Comparison of ENCODE assay signal across 12 mouse cellular contexts in the genomic region with DNA sequence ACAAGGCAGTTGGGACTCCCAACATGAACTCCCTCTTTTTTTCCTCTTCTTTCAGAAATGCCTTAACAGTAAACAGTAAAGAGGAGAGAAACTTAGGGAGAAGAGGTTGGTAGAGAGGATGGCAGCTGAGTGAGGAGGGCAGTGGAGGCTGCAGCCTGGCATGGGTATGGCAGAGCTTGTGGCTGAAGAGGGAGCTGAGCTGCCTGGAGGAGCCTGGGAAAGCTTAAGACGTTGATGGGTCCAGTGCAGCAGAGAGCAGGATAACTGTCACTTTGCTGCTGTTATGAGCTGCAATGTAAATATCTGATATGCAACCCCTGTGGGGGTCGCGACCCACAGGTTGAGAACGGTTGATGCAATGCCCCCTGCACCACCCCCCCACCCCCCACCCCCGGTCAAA. TPM values are rescaled to one million over a fixed set of nuclear protein-coding genes. Genes with fewer than 3 reads are reported as not detected.
DNase-seq lines count a peak whose midpoint lies in the region; ATAC-seq and TF ChIP-seq lines count a peak whose summit lies in the region.
"Had no signal": no experiment of that assay in that cellular context is flagged by ENCODE, and none has a peak within 500 bp of the region (broad histone marks: within the 10 kb centered on the region; RNA-seq: fewer than 3 reads in every experiment).

No protein-coding gene starts in this region.

- H3K27ac ChIP-seq in heart, embryonic 15.5 days: peak overlapping the region; percentile 41
- H3K27ac ChIP-seq in heart, adult 2 months: no peak overlapping the region
- H3K27ac ChIP-seq in midbrain, embryonic 11.5 days (ENCODE audit: low read depth, low read length): no peak overlapping the region
- H3K27ac ChIP-seq in midbrain, embryonic 16.5 days (ENCODE audit: low read length): no peak overlapping the region; the same call in 1 of the 2 replicates
- peak overlapping the region; percentile 82 for H3K27ac ChIP-seq in limb, embryonic 12.5 days
- H3K27ac ChIP-seq in stomach, embryonic 15.5 days: peak overlapping the region; percentile 77
- no peak overlapping the region for H3K27ac ChIP-seq in gastrocnemius, adult 2 months

- TF ChIP-seq CTCF in heart, adult 2 months (IDR thresholded peaks at IDR 0.05): no peak
- no peak for TF ChIP-seq CTCF in gastrocnemius, adult 2 months (IDR thresholded peaks at IDR 0.05)

- peaks cover 4% of the 10 kb centered on the region for H3K4me1 ChIP-seq in heart, embryonic 15.5 days (replicated peaks)
- H3K4me1 ChIP-seq in heart, adult 2 months (ENCODE audit: control insufficient read depth, insufficient read depth, low read length): no peaks in the 10 kb centered on the region
- H3K4me1 ChIP-seq in midbrain, embryonic 11.5 days (ENCODE audit: control insufficient read depth, insufficient read depth, low read length): peaks cover 8% of the 10 kb centered on the region
- peaks cover 8% of the 10 kb centered on the region for H3K4me1 ChIP-seq in midbrain, embryonic 16.5 days (ENCODE audit: control insufficient read depth, insufficient read depth, low read length)
- H3K4me1 ChIP-seq in limb, embryonic 12.5 days (replicated peaks): peaks cover 20% of the 10 kb centered on the region
- H3K4me1 ChIP-seq in stomach, embryonic 15.5 days: peaks cover 6% of the 10 kb centered on the region

- H3K4me2 ChIP-seq in heart, embryonic 15.5 days: no peak overlapping the region
- H3K4me2 ChIP-seq in midbrain, embryonic 11.5 days: no peak overlapping the region
- H3K4me2 ChIP-seq in midbrain, embryonic 16.5 days (ENCODE audit: low read length): no peak overlapping the region
- H3K4me2 ChIP-seq in limb, embryonic 12.5 days: no peak overlapping the region
- H3K4me2 ChIP-seq in stomach, embryonic 15.5 days: peak overlapping the region; percentile 11; the same call in 1 of the 2 replicates

- H3K79me2 ChIP-seq in heart, adult 2 months (replicated peaks; ENCODE audit: control insufficient read depth, insufficient read depth, low read length): no peaks in the 10 kb centered on the region

- DNase-seq in heart, adult 2 months: no peak
- DNase-seq in midbrain, embryonic 11.5 days (ENCODE audit: low spot score, missing footprints): no peak
- no peak for DNase-seq in gastrocnemius, adult 2 months
- DNase-seq in right cerebral cortex, postnatal 10 days (ENCODE audit: low spot score in 2 of 2): no peak
- DNase-seq: cerebellum, adult 9-11 months; kidney, adult 8-10 months; thymus, adult 18-20 months had no signal

- H3K4me3 ChIP-seq in heart, embryonic 15.5 days: no peak overlapping the region
- no peak overlapping the region for H3K4me3 ChIP-seq in heart, adult 2 months
- no peak overlapping the region for H3K4me3 ChIP-seq in midbrain, embryonic 11.5 days (ENCODE audit: low read depth, low read length)
- H3K4me3 ChIP-seq in midbrain, embryonic 16.5 days (ENCODE audit: low read depth, low read length): no peak overlapping the region
- no peak overlapping the region for H3K4me3 ChIP-seq in limb, embryonic 12.5 days (replicated peaks)
- no peak overlapping the region for H3K4me3 ChIP-seq in stomach, embryonic 15.5 days (replicated peaks)
- no peak overlapping the region for H3K4me3 ChIP-seq in gastrocnemius, adult 2 months

- no peaks in the 10 kb centered on the region for H3K9me3 ChIP-seq in heart, embryonic 15.5 days (replicated peaks)
- H3K9me3 ChIP-seq in midbrain, embryonic 11.5 days (ENCODE audit: control insufficient read depth, low read length): peaks cover 2% of the 10 kb centered on the region; the same call in 1 of the 2 replicates
- no peaks in the 10 kb centered on the region for H3K9me3 ChIP-seq in midbrain, embryonic 16.5 days (replicated peaks; ENCODE audit: control insufficient read depth, low read length, poor library complexity, severe bottlenecking)
- H3K9me3 ChIP-seq in limb, embryonic 12.5 days: peaks cover 6% of the 10 kb centered on the region; the same call in 1 of the 2 replicates
- H3K9me3 ChIP-seq in stomach, embryonic 15.5 days: no peaks in the 10 kb centered on the region

- WGBS in heart, embryonic 15.5 days: 41% methylated on average over 5 of the region's 5 CpGs
- 55% methylated on average over 5 of the region's 5 CpGs for WGBS in heart, adult 2 months
- 18% methylated on average over 5 of the region's 5 CpGs for WGBS in midbrain, embryonic 11.5 days
- 21% methylated on average over 5 of the region's 5 CpGs for WGBS in midbrain, embryonic 16.5 days
- 30% methylated on average over 5 of the region's 5 CpGs for WGBS in limb, embryonic 12.5 days
- 17% methylated on average over 5 of the region's 5 CpGs for WGBS in stomach, embryonic 15.5 days

- intact Hi-C loops in heart, adult 2 months (cut with DNase I): no loop called here
- intact Hi-C loops in gastrocnemius, adult 2 months (cut with DNase I): loop anchor here (5.0 kb wide), 1 partner anchor 40 kb away; no protein-coding TSS in a partner anchor

- no peaks in the 10 kb centered on the region for H3K36me3 ChIP-seq in heart, embryonic 15.5 days
- no peaks in the 10 kb centered on the region for H3K36me3 ChIP-seq in heart, adult 2 months (ENCODE audit: control insufficient read depth, insufficient read depth, low read length)
- H3K36me3 ChIP-seq in midbrain, embryonic 11.5 days (ENCODE audit: control insufficient read depth, insufficient read depth, low read length): no peaks in the 10 kb centered on the region
- H3K36me3 ChIP-seq in midbrain, embryonic 16.5 days (ENCODE audit: control insufficient read depth, insufficient read depth, low read length): no peaks in the 10 kb centered on the region
- H3K36me3 ChIP-seq in limb, embryonic 12.5 days: no peaks in the 10 kb centered on the region
- no peaks in the 10 kb centered on the region for H3K36me3 ChIP-seq in stomach, embryonic 15.5 days

- no peak for ATAC-seq in heart, embryonic 15.5 days (replicated peaks; ENCODE audit: insufficient number of reproducible peaks, insufficient read depth, low FRiP score, low read depth)
- peak; percentile 44; the same call in 1 of the 2 replicates for ATAC-seq in midbrain, embryonic 11.5 days (ENCODE audit: low FRiP score)
- no peak for ATAC-seq in midbrain, embryonic 16.5 days
- ATAC-seq in limb, embryonic 12.5 days (ENCODE audit: insufficient number of reproducible peaks, insufficient read depth, low FRiP score, low TSS enrichment, low read depth): no peak
- no peak for ATAC-seq in stomach, embryonic 15.5 days (ENCODE audit: insufficient read depth, low FRiP score, low read depth)

- no peak for TF ChIP-seq POLR2A in heart, adult 2 months (IDR thresholded peaks at IDR 0.05; ENCODE audit: insufficient read depth, low read depth, low read length)

- H3K27me3 ChIP-seq in heart, embryonic 15.5 days: no peaks in the 10 kb centered on the region
- H3K27me3 ChIP-seq in heart, adult 2 months (ENCODE audit: control insufficient read depth, insufficient read depth, low read length): no peaks in the 10 kb centered on the region
- H3K27me3 ChIP-seq in midbrain, embryonic 11.5 days (ENCODE audit: control insufficient read depth, insufficient read depth, low read length): no peaks in the 10 kb centered on the region
- no peaks in the 10 kb centered on the region for H3K27me3 ChIP-seq in midbrain, embryonic 16.5 days (ENCODE audit: control insufficient read depth, insufficient read depth, low read depth, low read length)
- H3K27me3 ChIP-seq in limb, embryonic 12.5 days: no peaks in the 10 kb centered on the region
- H3K27me3 ChIP-seq in stomach, embryonic 15.5 days (replicated peaks): no peaks in the 10 kb centered on the region

- TF ChIP-seq EP300 in heart, adult 2 months (IDR thresholded peaks at IDR 0.05; ENCODE audit: insufficient read depth, low read depth, low read length): no peak

- H3K9ac ChIP-seq in heart, embryonic 15.5 days: no peak overlapping the region
- no peak overlapping the region for H3K9ac ChIP-seq in heart, adult 2 months (ENCODE audit: low read depth, low read length)
- no peak overlapping the region for H3K9ac ChIP-seq in midbrain, embryonic 11.5 days (ENCODE audit: low read length)
- H3K9ac ChIP-seq in midbrain, embryonic 16.5 days (ENCODE audit: low read depth, low read length): no peak overlapping the region
- no peak overlapping the region for H3K9ac ChIP-seq in limb, embryonic 12.5 days (replicated peaks)
- no peak overlapping the region for H3K9ac ChIP-seq in stomach, embryonic 15.5 days

RNA-seq across cellular contexts. Expression of a gene that starts 23.6 kb away (rescaled TPM):
- 0.08 and 0.27 TPM in 2 replicates for polyA plus RNA-seq in heart, embryonic 15.5 days (2015; fragmentation: Nextera tagmentation; extraction: Ambion mirVana)
- under 1 TPM; 0.16 to 0.23 TPM for total RNA-seq in heart, adult 2 months (2021)
- 0.49 and 1.1 TPM in 2 replicates for polyA plus RNA-seq in heart, adult 2 months (2012; rRNA removed)
- 0.23 and 0.67 TPM in 2 replicates for polyA plus RNA-seq in midbrain, embryonic 11.5 days (2014; fragmentation: Nextera tagmentation; extraction: Ambion mirVana)
- 0.04 and 0.09 TPM in 2 replicates for polyA plus RNA-seq in midbrain, embryonic 16.5 days (2015; fragmentation: Nextera tagmentation; extraction: Ambion mirVana)
- 0.65 and 0.73 TPM in 2 replicates for polyA plus RNA-seq in limb, embryonic 12.5 days (2016; fragmentation: Nextera tagmentation; extraction: Ambion mirVana)
- 1.4 and 1.5 TPM in 2 replicates for polyA plus RNA-seq in stomach, embryonic 15.5 days (2015; fragmentation: Nextera tagmentation; extraction: Ambion mirVana)
- total RNA-seq in gastrocnemius, adult 2 months (2021): under 1 TPM in 1 of 2 experiments, not detected in 1; 0.22 TPM

RNA-seq across cellular contexts. Expression of a gene that starts 42.2 kb away (rescaled TPM):
- 0.34 and 0.67 TPM in 2 replicates for polyA plus RNA-seq in heart, embryonic 15.5 days (2015; fragmentation: Nextera tagmentation; extraction: Ambion mirVana)
- under 1 TPM; 0.29 to 0.59 TPM for total RNA-seq in heart, adult 2 months (2021)
- polyA plus RNA-seq in heart, adult 2 months (2012; rRNA removed): 2.6 and 2.7 TPM in 2 replicates
- polyA plus RNA-seq in midbrain, embryonic 11.5 days (2014; fragmentation: Nextera tagmentation; extraction: Ambion mirVana): 0.41 TPM in 1 of 2 replicates, not detected in the other
- polyA plus RNA-seq in midbrain, embryonic 16.5 days (2015; fragmentation: Nextera tagmentation; extraction: Ambion mirVana): 0.15 TPM in 1 of 2 replicates, not detected in the other
- polyA plus RNA-seq in limb, embryonic 12.5 days (2016; fragmentation: Nextera tagmentation; extraction: Ambion mirVana): 0.40 and 0.49 TPM in 2 replicates
- 0.21 and 0.27 TPM in 2 replicates for polyA plus RNA-seq in stomach, embryonic 15.5 days (2015; fragmentation: Nextera tagmentation; extraction: Ambion mirVana)
- total RNA-seq in gastrocnemius, adult 2 months (2021): not detected
- total RNA-seq: layer of hippocampus, postnatal 14 days had no signal

Comparison
In these comparisons a context has a peak if more than half of its experiments do, and no peak if none do; other contexts are left out.
1. H3K27ac ChIP-seq: peak in heart, embryonic 15.5 days (single experiment), limb, embryonic 12.5 days (single experiment) and stomach, embryonic 15.5 days (single experiment); none in heart, adult 2 months (single experiment), midbrain, embryonic 11.5 days (single experiment), midbrain, embryonic 16.5 days (single experiment) and gastrocnemius, adult 2 months (single experiment).